Mouse (Mus musculus): ENCODE data around the gene Phrf1.

GRCm38 (mm10) chr7:141213605-141214235 is 14.9 kb upstream of the Phrf1 start, which contains the start of gene Lmntd2:
- TF ChIP-seq POU5F1 (IDR thresholded peaks at IDR 0.05; ENCODE audit: borderline replicate concordance, low read length) (no peak), CTCF (conservative IDR thresholded peaks at IDR 0.05; ENCODE audit: low read length) (no peak), NANOG (IDR thresholded peaks at IDR 0.05; ENCODE audit: borderline replicate concordance, low read length) (no peak)

All from E14TG2a.4 (cell line).